Mouse (Mus musculus) spleen, adult 18-20 months (tissue): ENCODE data around the gene Cnep1r1.
A peak's percentile ranks its signal among the peaks of the same experiment; 100 is the strongest.

Source experiments
- DNase-seq, 2 experiments: peaks; one replicate each; pipeline ENCODE4 v3.0.0; 2022; ENCODE audit warnings: mixed read lengths in 2 of 2

Gene Cnep1r1

GRCm38 (mm10) chr8:88118456-88119036, at the start of gene Cnep1r1:
Cnep1r1 (plus strand) TSS chr8:88118769.
- DNase-seq: peak; percentile 80 to 90

DNA sequence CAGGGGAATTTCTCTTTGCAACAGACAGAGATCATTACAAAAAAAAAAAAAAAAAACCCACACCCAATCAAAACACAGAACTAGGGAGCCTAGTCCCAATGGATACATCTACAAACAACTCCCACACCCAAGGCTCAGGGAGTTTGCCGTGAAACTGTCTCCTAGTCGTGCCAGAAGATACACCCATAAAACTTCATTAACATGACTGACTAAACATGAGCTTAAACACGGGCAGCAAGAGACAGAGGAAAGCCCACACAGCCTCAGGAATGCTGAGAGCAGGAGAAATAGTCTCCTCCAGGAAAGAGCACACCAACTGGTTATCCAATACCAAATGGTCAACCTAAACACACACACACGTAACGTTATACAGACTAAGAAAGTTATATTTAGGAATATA, 36.4 kb upstream of the Cnep1r1 start:
- no peak for DNase-seq

DNA sequence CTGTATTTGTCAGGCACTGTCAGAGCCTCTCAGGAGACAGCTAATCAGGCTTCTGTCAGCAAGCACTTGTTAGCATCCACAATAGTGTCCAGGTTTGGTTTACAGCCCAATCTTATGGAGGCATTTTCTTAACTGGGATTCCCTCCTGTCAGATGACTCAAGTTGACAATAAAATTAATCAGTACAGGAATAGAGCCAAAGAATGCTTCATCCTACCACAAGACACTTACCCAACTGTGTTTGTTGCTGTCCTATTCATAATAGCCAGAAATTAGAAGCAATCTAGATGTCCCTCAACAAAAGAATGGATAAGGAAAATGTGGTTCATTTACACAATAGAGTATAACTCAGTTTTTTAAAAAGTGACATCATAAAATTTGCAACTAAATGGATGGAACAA, 30.6 kb upstream of the Cnep1r1 start:
- no peak for DNase-seq

- no peak for DNase-seq
Measured at GRCm38 (mm10) chr8:88091661-88092060, 26.9 kb upstream of the Cnep1r1 start.

- no peak for DNase-seq
Measured at GRCm38 (mm10) chr8:88093367-88093766, 25.2 kb upstream of the Cnep1r1 start.

- DNase-seq: no peak
Measured at GRCm38 (mm10) chr8:88098856-88099255, 19.7 kb upstream of the Cnep1r1 start.

DNA sequence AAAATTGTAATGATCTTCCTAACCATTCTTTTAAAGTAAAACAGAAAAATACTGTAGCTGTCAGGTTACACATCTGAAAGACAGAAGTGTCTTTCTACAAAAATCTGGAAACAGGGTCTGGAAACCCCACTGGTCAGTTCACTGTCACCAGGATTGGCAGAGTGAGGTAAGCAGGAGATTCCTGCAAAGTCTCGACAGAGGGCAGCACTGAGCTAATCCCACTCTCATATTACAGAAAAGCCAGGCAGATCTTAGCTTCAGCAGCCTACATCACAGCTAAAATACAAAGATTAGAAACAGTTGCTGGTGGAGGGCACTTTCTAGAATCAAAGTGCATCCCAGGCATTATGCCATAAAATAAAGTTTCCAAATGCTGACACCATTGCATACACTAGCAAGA, 19.0 kb upstream of the Cnep1r1 start:
- DNase-seq: peak in 1 of 2 experiments; percentile 26

- DNase-seq: no peak
Measured at GRCm38 (mm10) chr8:88109241-88109640, 9.3 kb upstream of the Cnep1r1 start.

GRCm38 (mm10) chr8:88119076-88119475, 507 bp downstream of the Cnep1r1 start:
- DNase-seq: peak in 1 of 2 experiments; percentile 13

- DNase-seq: no peak
Measured at GRCm38 (mm10) chr8:88124850-88125249, 6.3 kb downstream of the Cnep1r1 start.

GRCm38 (mm10) chr8:88129397-88129796, 10.8 kb downstream of the Cnep1r1 start:
- no peak for DNase-seq

DNA sequence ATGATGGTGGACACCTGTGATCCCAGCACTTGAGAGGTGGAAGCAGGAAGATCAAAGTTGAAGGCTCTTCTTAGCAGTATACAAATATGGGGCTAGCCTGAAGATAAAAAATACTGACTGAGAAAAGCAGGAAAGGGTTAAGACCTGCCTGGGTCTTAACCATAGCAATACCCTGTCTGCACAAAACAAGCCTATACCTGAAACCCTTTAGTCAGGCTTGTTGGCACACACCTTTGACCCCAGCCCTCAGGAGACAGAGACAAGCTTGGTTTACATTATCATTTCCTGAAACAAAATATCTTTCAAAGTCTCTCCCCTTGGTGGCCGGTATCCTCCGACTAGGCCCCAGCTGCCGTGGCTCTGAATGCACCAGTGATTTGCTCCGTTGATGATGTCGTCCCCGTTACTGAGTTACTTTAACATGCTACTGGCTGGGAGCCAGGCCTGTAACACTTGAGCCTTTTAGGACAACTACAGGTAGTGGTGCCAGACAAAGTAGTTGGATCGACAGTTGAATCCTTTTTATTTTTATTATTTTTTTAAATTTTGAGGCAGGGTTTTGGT, 12.3 kb downstream of the Cnep1r1 start:
- no peak for DNase-seq

- DNase-seq: peak; percentile 82 to 93
Measured at GRCm38 (mm10) chr8:88137748-88138484, 19.3 kb downstream of the Cnep1r1 start, which contains the start of gene Heatr3. Heatr3 (plus strand) TSS chr8:88137855.

DNA sequence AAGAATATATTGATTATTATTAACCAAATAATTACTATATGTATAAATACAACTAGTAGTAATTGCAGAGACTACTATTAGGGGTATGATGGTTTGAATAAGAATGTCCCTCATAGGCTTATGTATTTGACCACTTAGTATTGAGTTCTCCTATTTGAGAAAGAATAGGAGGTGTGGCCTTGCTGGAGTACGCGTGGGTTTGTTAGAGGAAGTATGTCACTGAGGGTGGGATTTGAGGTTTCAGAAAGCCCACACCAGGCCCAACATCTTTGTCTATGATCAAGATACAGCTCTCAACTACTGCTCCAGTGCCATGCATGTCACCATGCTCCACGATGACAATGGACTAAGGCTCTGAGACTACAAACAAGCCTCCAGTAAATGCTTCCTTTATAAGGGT, 20.7 kb downstream of the Cnep1r1 start:
- DNase-seq: no peak

- DNase-seq: no peak
Measured at GRCm38 (mm10) chr8:88141629-88142028, 23.1 kb downstream of the Cnep1r1 start.

DNA sequence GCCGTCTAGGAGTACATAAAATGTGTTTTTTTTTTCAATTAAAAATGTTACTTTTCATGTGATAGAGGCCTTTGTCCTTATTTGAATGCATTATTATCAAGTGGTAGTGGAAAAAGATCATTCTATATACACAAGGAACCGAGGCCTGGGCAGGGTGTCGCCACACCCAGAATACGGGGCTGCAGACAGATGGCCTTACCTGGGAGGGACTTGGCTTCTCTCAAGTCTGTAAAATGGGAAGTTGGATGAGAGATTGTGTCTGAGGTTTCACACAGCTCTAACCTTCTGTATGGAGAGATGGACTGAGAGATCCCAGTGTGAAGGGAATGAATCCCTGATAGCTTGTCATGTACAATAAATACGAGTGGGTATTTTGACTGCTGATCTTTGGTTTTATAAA, 25.5 kb downstream of the Cnep1r1 start:
- no peak for DNase-seq

DNA sequence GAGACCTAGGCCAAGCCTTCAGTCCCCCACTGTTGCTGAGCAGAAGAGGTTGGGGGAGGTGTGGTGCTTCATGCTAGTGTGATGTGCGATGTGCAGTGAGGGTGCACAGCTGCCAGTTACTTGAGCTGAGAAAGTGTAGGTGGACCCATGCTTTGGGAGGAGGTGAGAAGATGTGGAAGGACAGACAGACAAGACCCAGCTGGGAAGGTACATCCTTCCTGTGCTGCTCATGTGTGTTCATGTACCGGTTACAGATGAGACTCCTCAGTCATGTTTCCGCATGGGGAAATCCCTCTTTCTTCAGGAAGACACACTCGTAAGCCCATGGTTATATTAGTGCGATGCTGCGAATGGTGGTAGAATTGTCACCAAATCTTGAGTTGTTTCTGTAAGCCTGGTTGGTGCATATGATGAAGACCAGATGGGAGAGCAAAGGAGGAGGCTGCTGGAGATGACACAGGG, 32.4 kb downstream of the Cnep1r1 start:
- no peak for DNase-seq

DNA sequence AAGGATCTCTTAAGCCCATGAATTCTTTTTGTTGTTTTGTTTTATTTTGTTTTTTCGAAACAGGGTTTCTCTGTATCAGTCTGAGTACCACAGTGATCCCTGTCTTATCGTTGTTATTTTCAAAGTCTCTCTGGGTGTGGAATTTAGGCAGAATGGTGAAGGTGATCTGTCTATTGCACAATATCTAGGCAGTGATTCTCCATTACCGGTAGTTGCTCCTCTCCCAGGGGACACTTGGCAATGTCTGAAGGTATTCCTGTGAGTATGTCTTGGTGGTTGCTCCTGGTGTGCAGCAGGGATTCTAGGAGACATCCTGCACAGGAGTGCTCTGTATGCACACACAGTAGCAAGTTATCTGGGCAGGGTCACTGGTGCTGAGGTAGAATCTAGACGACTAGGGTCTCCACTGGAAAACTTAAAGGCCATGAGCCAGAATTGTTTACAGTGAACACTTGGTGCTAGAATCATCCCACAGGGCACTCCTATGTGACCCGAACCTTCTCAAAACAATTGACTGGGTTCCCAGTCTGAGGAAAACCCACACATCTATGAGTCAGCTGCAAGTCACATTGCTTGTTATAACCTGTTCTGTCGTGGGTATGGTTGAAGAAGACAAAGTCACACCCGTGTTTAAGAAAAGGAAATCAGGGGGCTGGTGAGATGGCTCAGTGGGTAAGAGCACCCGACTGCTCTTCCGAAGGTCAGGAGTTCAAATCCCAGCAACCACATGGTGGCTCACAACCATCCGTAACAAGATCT, 41.8 kb downstream of the Cnep1r1 start:
- DNase-seq: no peak

DNA sequence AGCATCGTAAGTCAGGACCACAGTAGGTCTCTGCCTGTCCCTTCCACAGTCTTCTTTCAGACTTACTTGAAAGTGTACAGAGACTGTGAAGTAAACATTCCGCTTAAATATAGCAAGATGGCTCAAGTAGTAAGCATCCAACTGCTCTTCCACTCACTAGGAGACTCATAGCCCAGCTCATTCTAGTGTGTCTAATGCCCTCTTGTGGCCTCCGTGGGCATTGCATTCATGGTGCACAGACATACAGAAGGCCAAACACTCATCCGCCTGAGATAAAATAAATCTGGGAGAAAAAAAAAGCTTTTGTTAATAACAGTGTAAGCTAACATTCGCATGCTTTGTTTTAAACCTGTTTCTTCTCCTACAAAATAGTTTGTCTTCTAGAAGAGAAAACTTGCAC, 42.9 kb downstream of the Cnep1r1 start:
- DNase-seq: peak; percentile 33 to 67

DNA sequence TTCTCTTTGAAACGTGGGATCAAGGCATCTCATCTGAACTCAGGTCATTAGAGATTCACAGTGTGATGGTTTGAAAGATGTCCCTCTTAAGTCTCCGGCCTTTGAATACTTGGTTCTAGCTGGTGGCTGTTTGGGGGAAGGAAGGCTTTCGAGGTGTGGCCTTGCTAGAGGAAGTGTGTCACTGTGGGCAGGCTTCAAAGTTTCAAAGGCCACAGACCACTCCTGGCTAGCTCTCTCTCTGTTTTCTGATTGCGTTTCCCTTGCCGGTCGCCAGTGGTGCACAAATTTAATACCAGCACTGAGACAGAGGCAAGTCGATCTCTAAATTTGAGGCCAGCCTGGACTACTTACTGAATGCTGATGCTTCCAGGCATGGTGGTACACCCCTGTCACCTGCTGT, 56.7 kb downstream of the Cnep1r1 start:
- DNase-seq: peak; percentile 6 to 14

DNA sequence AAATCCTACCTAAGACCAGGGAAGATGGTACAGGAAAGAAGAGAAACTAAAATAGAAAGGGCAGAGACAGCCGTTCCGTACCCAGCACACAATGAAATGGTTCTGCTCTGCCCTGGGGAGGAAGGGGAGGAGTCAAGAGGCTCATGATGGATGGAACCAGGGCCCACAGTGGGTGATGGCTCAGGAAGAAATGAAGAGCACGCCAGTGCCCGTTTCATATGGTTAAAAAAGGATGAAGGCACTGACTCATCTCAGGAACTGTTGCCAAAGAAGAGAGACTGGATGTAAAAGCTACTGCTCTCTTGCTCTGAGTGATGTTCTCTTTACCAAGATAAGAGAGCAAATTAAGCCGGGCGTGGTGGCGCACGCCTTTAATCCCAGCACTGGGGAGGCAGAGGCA, 58.7 kb downstream of the Cnep1r1 start:
- no peak for DNase-seq

- no peak for DNase-seq
Measured at GRCm38 (mm10) chr8:88183121-88183520, 64.6 kb downstream of the Cnep1r1 start.
